Mouse (Mus musculus) central nervous system, embryonic 18 days (tissue): ENCODE measurements around the gene Amy2a3. TPM values are rescaled to one million over a fixed set of nuclear protein-coding genes. Genes with fewer than 3 reads are reported as not detected.

ENCODE experiments used
- polyA plus RNA-seq: library from polyadenylated mRNA; depleted of rRNA; stranded (reverse); fragments of >200 nt; gene quantifications from 2 replicates; pipeline ENCODE4 v1.2.3, GENCODE M21; 2012; rRNA removed

Amy2a3 gene
- 0.17 and 0.20 TPM in 2 replicates for polyA plus RNA-seq

DNA sequence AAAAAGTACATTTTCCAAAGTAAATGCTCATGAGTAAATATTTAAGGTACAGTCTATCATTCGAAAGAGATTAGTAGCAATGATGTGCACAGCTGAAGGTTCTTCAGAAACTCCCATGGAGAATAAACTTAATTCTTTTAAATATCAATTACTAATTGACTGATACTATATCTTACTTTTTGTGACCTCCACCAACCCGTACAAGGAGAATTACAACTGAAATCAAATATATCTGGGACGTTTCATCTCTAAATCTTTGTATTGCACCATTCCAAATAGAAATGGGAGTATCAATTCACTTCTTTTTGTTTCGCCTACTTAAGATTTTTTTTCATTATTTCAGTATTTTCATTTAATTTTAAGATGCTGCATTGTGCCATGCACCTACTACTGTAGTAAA lies at the start of gene Amy2a3:
Gene Amy2a3, minus strand, starts transcription at position 101 of the 400 bp plus-strand sequence.

DNA sequence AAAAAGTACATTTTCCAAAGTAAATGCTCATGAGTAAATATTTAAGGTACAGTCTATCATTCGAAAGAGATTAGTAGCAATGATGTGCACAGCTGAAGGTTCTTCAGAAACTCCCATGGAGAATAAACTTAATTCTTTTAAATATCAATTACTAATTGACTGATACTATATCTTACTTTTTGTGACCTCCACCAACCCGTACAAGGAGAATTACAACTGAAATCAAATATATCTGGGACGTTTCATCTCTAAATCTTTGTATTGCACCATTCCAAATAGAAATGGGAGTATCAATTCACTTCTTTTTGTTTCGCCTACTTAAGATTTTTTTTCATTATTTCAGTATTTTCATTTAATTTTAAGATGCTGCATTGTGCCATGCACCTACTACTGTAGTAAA lies 32.7 kb upstream of the Amy2a3 start, which contains the start of gene Amy2a2:
Gene Amy2a2, minus strand, starts transcription at position 101 of the 400 bp plus-strand sequence.

DNA sequence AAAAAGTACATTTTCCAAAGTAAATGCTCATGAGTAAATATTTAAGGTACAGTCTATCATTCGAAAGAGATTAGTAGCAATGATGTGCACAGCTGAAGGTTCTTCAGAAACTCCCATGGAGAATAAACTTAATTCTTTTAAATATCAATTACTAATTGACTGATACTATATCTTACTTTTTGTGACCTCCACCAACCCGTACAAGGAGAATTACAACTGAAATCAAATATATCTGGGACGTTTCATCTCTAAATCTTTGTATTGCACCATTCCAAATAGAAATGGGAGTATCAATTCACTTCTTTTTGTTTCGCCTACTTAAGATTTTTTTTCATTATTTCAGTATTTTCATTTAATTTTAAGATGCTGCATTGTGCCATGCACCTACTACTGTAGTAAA lies 32.5 kb downstream of the Amy2a3 start, which contains the start of gene Amy2a4:
Gene Amy2a4, minus strand, starts transcription at position 101 of the 400 bp plus-strand sequence.

Other genes starting within 250 kb of the Amy2a3 start
- gene Amy2a5, start 65.2 kb downstream of the Amy2a3 start, polyA plus RNA-seq = not detected in 2 replicates
- gene Amy2a4, start 32.6 kb downstream of the Amy2a3 start, polyA plus RNA-seq = 0.17 and 0.20 TPM in 2 replicates
- 0.17 and 0.20 TPM in 2 replicates for gene Amy2a2, start 32.6 kb upstream of the Amy2a3 start, polyA plus RNA-seq
- gene Amy2a1, start 208.4 kb upstream of the Amy2a3 start, polyA plus RNA-seq = 0.08 and 0.23 TPM in 2 replicates